Mouse (Mus musculus) neural tube, embryonic 12.5 days (tissue): Measurements from ENCODE around the gene Gm20431. TPM values are rescaled to one million over a fixed set of nuclear protein-coding genes. Genes with fewer than 3 reads are reported as not detected.

Experiments used
- ATAC-seq: fragments of 200-750 bp; cut with Nextera tagmentation; 2 replicates; pipeline ENCODE4 v1.8.0; 2017; ENCODE audit warnings: low read depth, mild to moderate bottlenecking, moderate TSS enrichment, moderate library complexity; ENCODE audit not compliant: low FRiP score
- H3K27ac ChIP-seq: fragments of 300-500 bp; sonication (generic); 2 replicates; pipeline ENCODE4 v1.5.1; 2016
- H3K27me3 ChIP-seq: fragments of 300-500 bp; sonication (generic); replicated peaks from 2 replicates; pipeline ENCODE4 v1.6.1; 2016; ENCODE audit warnings: mild to moderate bottlenecking
- H3K36me3 ChIP-seq: fragments of 300-500 bp; sonication (generic); 2 replicates; pipeline ENCODE4 v1.6.1; 2016; ENCODE audit warnings: mild to moderate bottlenecking
- H3K4me1 ChIP-seq: fragments of 300-500 bp; sonication (generic); 2 replicates; pipeline ENCODE4 v1.6.1; 2016
- H3K4me2 ChIP-seq: fragments of 300-500 bp; sonication (generic); replicated peaks from 2 replicates; pipeline ENCODE4 v1.6.1; 2016; ENCODE audit warnings: mild to moderate bottlenecking
- H3K4me3 ChIP-seq: fragments of 300-500 bp; sonication (generic); 2 replicates; pipeline ENCODE4 v1.5.1; 2016
- H3K9ac ChIP-seq: fragments of 300-500 bp; sonication (generic); 2 replicates; pipeline ENCODE4 v1.6.1; 2016; ENCODE audit warnings: mild to moderate bottlenecking
- H3K9me3 ChIP-seq: fragments of 300-500 bp; sonication (generic); 2 replicates; pipeline ENCODE4 v1.6.1; 2016; ENCODE audit warnings: mild to moderate bottlenecking
- WGBS: fragments of 180-500 bp; shearing (Covaris S2); methylation state at CpG from one replicate; pipeline ENCODE4 v1.1.7; 2016; 5-methylcytosine and 5-hydroxymethylcytosine counted together
- polyA plus RNA-seq: library from polyadenylated mRNA; unstranded; fragments of >200 nt; fragmentation: Nextera tagmentation; extraction: Ambion mirVana; gene quantifications from 2 replicates; pipeline ENCODE4 v1.2.1, GENCODE M21; 2016

The Gm20431 gene
- polyA plus RNA-seq, 1 experiment from 2014 or later, result 12.8 TPM

- H3K4me1 ChIP-seq, result peaks cover 24% of the 10 kb centered on the region
- no peak overlapping the region for H3K4me3 ChIP-seq
- no peak overlapping the region for H3K9ac ChIP-seq
- no peak overlapping the region for H3K27ac ChIP-seq
- WGBS, result 82% methylated on average over 8 of the region's 8 CpGs
- H3K36me3 ChIP-seq, result no peaks in the 10 kb centered on the region
- ATAC-seq, result no peak
- H3K4me2 ChIP-seq, result no peak overlapping the region
- H3K9me3 ChIP-seq, result no peaks in the 10 kb centered on the region
- 0 out of 2 replicates have a peak, but pooled peaks cover 9% of the 10 kb centered on the region for H3K27me3 ChIP-seq
These were observed 60.8 kb downstream of the Gm20431 start for GRCm38 (mm10) chr2:167600481-167600995.

GRCm38 (mm10) chr2:167599917-167600316 is 61.4 kb downstream of the Gm20431 start:
- Histone ChIP-seq H3K27ac (no peak overlapping the region), H3K9ac (no peak overlapping the region), H3K4me3 (no peak overlapping the region), H3K27me3 (0 out of 2 replicates have a peak, but pooled peaks cover 9% of the 10 kb centered on the region), H3K36me3 (no peaks in the 10 kb centered on the region), H3K4me2 (no peak overlapping the region), H3K9me3 (no peaks in the 10 kb centered on the region), H3K4me1 (peaks cover 20% of the 10 kb centered on the region)
- ATAC-seq, result no peak
- 66% methylated on average over 6 of the region's 6 CpGs for WGBS

GRCm38 (mm10) chr2:167599195-167599594 is 62.1 kb downstream of the Gm20431 start:
- Histone ChIP-seq H3K27me3 (0 out of 2 replicates have a peak, but pooled peaks cover 9% of the 10 kb centered on the region), H3K27ac (no peak overlapping the region), H3K4me2 (no peak overlapping the region), H3K4me1 (peaks cover 25% of the 10 kb centered on the region), H3K4me3 (no peak overlapping the region), H3K9ac (no peak overlapping the region), H3K36me3 (no peaks in the 10 kb centered on the region), H3K9me3 (no peaks in the 10 kb centered on the region)
- WGBS, result 60% methylated on average over 5 of the region's 5 CpGs
- no peak for ATAC-seq

- H3K27me3 ChIP-seq, result 0 out of 2 replicates have a peak, but pooled peaks cover 9% of the 10 kb centered on the region
- H3K9me3 ChIP-seq, result no peaks in the 10 kb centered on the region
- H3K9ac ChIP-seq, result peak overlapping the region; percentile 53
- no peaks in the 10 kb centered on the region for H3K36me3 ChIP-seq
- 0 out of 2 replicates have a peak overlapping the region, but pooled peaks have one; percentile 32 for H3K27ac ChIP-seq
- peak overlapping the region; percentile 52 for H3K4me2 ChIP-seq
- no peak overlapping the region for H3K4me3 ChIP-seq
- 23% methylated on average over 40 of the region's 40 CpGs for WGBS
- peak; percentile 45; the same call in 1 of the 2 replicates for ATAC-seq
- H3K4me1 ChIP-seq, result peaks cover 27% of the 10 kb centered on the region
These were observed 63.7 kb downstream of the Gm20431 start for GRCm38 (mm10) chr2:167597492-167598186.

GRCm38 (mm10) chr2:167596726-167597491 is 64.4 kb downstream of the Gm20431 start:
- Histone ChIP-seq H3K4me3 (no peak overlapping the region), H3K27me3 (0 out of 2 replicates have a peak, but pooled peaks cover 9% of the 10 kb centered on the region), H3K4me2 (peak overlapping the region; percentile 52), H3K4me1 (peaks cover 27% of the 10 kb centered on the region), H3K36me3 (no peaks in the 10 kb centered on the region), H3K27ac (no peak overlapping the region), H3K9me3 (no peaks in the 10 kb centered on the region), H3K9ac (peak overlapping the region; percentile 53)
- ATAC-seq, result 0 out of 2 replicates have a peak, but pooled peaks have one; percentile 27
- WGBS, result 44% methylated on average over 27 of the region's 27 CpGs

- H3K27me3 ChIP-seq, result 0 out of 2 replicates have a peak, but pooled peaks cover 9% of the 10 kb centered on the region
- ATAC-seq, result no peak
- no peaks in the 10 kb centered on the region for H3K36me3 ChIP-seq
- H3K4me1 ChIP-seq, result peaks cover 27% of the 10 kb centered on the region
- no peak overlapping the region for H3K9ac ChIP-seq
- no peak overlapping the region for H3K27ac ChIP-seq
- H3K9me3 ChIP-seq, result no peaks in the 10 kb centered on the region
- H3K4me3 ChIP-seq, result no peak overlapping the region
- 54% methylated on average over 3 of the region's 4 CpGs for WGBS
- no peak overlapping the region; the same call in 1 of the 2 replicates for H3K4me2 ChIP-seq
These were observed 65.0 kb downstream of the Gm20431 start for GRCm38 (mm10) chr2:167596262-167596661.

GRCm38 (mm10) chr2:167595761-167596171 is 65.5 kb downstream of the Gm20431 start:
- Histone ChIP-seq H3K27ac (no peak overlapping the region), H3K4me2 (no peak overlapping the region; the same call in 1 of the 2 replicates)

GRCm38 (mm10) chr2:167594444-167594934 is 66.8 kb downstream of the Gm20431 start:
- no peak overlapping the region for H3K27ac ChIP-seq

More at GRCm38 (mm10) chr2:167595761-167596171, 65.5 kb downstream of the Gm20431 start:
- Histone ChIP-seq H3K9ac (no peak overlapping the region), H3K9me3 (no peaks in the 10 kb centered on the region), H3K4me3 (no peak overlapping the region), H3K27me3 (0 out of 2 replicates have a peak, but pooled peaks cover 9% of the 10 kb centered on the region), H3K36me3 (no peaks in the 10 kb centered on the region), H3K4me1 (peaks cover 27% of the 10 kb centered on the region)
- 34% methylated on average over 14 of the region's 14 CpGs for WGBS
- ATAC-seq, result no peak

DNA sequence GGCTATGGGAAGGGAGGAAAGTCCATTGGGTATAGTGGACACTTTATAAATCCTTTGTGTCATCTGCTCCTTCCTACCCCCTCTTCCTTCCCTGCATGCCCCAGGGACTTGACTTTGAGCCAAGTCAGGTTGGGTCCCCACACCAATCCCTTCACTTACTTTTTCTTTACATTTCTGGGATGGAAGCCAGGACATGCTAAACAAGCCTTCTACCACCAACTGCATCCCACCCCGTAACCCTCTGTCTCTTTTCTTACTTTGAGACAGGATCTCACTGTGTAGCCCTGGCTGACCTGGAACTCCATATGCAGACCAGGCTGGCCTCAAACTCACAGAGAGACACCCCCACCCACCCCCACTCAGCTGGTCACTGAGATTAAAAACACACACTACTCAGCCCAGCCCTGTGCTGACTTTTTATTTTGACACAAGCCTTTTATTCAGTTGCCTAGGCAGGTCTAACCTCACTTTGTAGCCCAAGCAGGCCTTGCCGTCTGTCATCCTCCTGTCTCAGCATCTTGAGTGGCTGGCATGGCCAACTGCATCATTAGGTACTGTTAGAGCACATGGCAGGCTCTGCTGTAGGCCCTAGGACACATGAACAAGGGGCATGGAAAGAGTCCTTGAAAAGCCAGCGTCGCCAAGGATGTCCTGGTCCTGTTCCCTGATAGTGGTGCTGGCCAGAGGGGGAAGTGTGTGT is 67.6 kb downstream of the Gm20431 start:
- no peak overlapping the region for H3K4me3 ChIP-seq
- ATAC-seq, result no peak
- 86% methylated on average over 4 of the region's 4 CpGs for WGBS
- no peak overlapping the region for H3K27ac ChIP-seq
- H3K9me3 ChIP-seq, result no peaks in the 10 kb centered on the region
- 0 out of 2 replicates have a peak, but pooled peaks cover 9% of the 10 kb centered on the region for H3K27me3 ChIP-seq
- peaks cover 36% of the 10 kb centered on the region for H3K4me1 ChIP-seq
- no peak overlapping the region for H3K9ac ChIP-seq
- H3K36me3 ChIP-seq, result no peaks in the 10 kb centered on the region
- no peak overlapping the region for H3K4me2 ChIP-seq

More at GRCm38 (mm10) chr2:167594444-167594934, 66.8 kb downstream of the Gm20431 start:
- Histone ChIP-seq H3K9ac (no peak overlapping the region), H3K4me1 (peaks cover 28% of the 10 kb centered on the region), H3K36me3 (no peaks in the 10 kb centered on the region), H3K4me3 (no peak overlapping the region), H3K9me3 (no peaks in the 10 kb centered on the region), H3K27me3 (0 out of 2 replicates have a peak, but pooled peaks cover 9% of the 10 kb centered on the region), H3K4me2 (0 out of 2 replicates have a peak overlapping the region, but pooled peaks have one; percentile 14)
- 35% methylated on average over 10 of the region's 10 CpGs for WGBS
- ATAC-seq, result no peak

DNA sequence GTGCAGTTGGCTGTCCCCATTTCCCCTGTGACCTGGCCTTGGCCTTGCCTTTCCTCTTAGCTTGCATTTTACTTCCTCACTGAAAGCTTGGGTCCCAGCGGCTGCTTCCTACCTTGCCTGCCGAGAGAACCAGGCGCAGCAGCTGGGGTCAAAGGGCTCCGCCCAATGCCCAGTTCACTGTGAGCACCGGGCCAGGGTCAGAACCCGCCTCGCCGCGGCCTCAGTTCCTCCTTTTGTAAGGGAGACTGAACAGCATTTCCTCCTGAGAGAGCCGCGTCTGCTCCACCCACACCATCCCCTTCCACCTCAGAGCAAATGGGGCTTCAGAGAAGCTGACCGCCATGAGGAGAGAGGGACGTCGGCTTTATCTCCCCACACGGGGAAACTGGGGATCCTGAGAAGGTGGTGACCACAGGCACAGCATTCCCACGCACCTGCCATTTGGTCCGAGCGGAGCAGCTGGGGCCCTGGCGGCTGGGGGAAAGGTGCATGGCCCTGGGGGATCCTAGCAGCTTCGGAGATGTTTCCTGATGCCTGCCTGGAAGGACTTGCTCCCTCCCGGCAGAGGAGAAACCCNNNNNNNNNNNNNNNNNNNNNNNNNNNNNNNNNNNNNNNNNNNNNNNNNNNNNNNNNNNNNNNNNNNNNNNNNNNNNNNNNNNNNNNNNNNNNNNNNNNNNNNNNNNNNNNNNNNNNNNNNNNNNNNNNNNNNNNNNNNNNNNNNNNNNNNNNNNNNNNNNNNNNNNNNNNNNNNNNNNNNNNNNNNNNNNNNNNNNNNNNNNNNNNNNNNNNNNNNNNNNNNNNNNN is 72.3 kb downstream of the Gm20431 start:
- peak overlapping the region; percentile 6; the same call in 1 of the 2 replicates for H3K9ac ChIP-seq
- H3K4me3 ChIP-seq, result no peak overlapping the region
- H3K27ac ChIP-seq, result no peak overlapping the region
- peak overlapping the region; percentile 36 for H3K4me2 ChIP-seq
- no peaks in the 10 kb centered on the region for H3K27me3 ChIP-seq
- H3K36me3 ChIP-seq, result no peaks in the 10 kb centered on the region
- H3K4me1 ChIP-seq, result peaks cover 23% of the 10 kb centered on the region
- no peak for ATAC-seq
- 11% methylated on average over 21 of the region's 21 CpGs for WGBS
- H3K9me3 ChIP-seq, result no peaks in the 10 kb centered on the region

GRCm38 (mm10) chr2:167586976-167587375 is 74.3 kb downstream of the Gm20431 start:
- H3K9me3 ChIP-seq, result no peaks in the 10 kb centered on the region
- no peak overlapping the region for H3K27ac ChIP-seq
- H3K4me1 ChIP-seq, result peaks cover 35% of the 10 kb centered on the region
- no peak overlapping the region for H3K4me2 ChIP-seq
- ATAC-seq, result no peak
- WGBS, result 18% methylated on average over 9 of the region's 9 CpGs
- H3K4me3 ChIP-seq, result no peak overlapping the region
- no peaks in the 10 kb centered on the region for H3K27me3 ChIP-seq
- H3K9ac ChIP-seq, result no peak overlapping the region
- no peaks in the 10 kb centered on the region for H3K36me3 ChIP-seq
